Comparison of ENCODE assay signal across 13 mouse cellular contexts in genomic region chr1:184052331-184052730, GRCm38 (mm10). TPM values are rescaled to one million over a fixed set of nuclear protein-coding genes. Genes with fewer than 3 reads are reported as not detected.
DNase-seq lines count a peak whose midpoint lies in the region; ATAC-seq and TF ChIP-seq lines count a peak whose summit lies in the region.
"Had no signal": no experiment of that assay in that cellular context is flagged by ENCODE, and none has a peak within 500 bp of the region (broad histone marks: within the 10 kb centered on the region; RNA-seq: fewer than 3 reads in every experiment).

No protein-coding gene starts in this region.

- DNase-seq in cerebellum, postnatal 14 days = no peak
- no peak for DNase-seq in kidney, postnatal 0 days (ENCODE audit: low spot score)
- DNase-seq in T-cell, adult 2 months (ENCODE audit: low spot score) = peak; percentile 57
- no peak for DNase-seq in left cerebral cortex, adult 18-20 months (ENCODE audit: low spot score in 2 of 2)
- no peak for DNase-seq in frontal cortex, adult 2 months (ENCODE audit: extremely low spot score in 1 of 2, low spot score in 1 of 2)
- DNase-seq: kidney, adult 9 months had no signal

- H3K27me3 ChIP-seq in kidney, postnatal 0 days (ENCODE audit: insufficient read depth, low read length) = no peaks in the 10 kb centered on the region
- H3K27me3 ChIP-seq in kidney, embryonic 14.5 days (ENCODE audit: control insufficient read depth, insufficient read depth, low read length) = no peaks in the 10 kb centered on the region
- H3K27me3 ChIP-seq in intestine, postnatal 0 days (replicated peaks; ENCODE audit: control insufficient read depth, insufficient read depth, low read length) = no peaks in the 10 kb centered on the region

- peak; percentile 29 for ATAC-seq in cerebellum, adult (ENCODE audit: insufficient number of reproducible peaks, low FRiP score, low TSS enrichment)
- ATAC-seq in kidney, postnatal 0 days (replicated peaks; ENCODE audit: low FRiP score, low read depth) = no peak
- ATAC-seq in kidney, embryonic 14.5 days (ENCODE audit: low FRiP score, low TSS enrichment) = no peak
- ATAC-seq in intestine, postnatal 0 days = no peak
- ATAC-seq: activated CD4-positive, CD25-positive, alpha-beta regulatory T cell, adult 4 months had no signal

- 61% methylated on average over 4 of the region's 4 CpGs for WGBS in kidney, postnatal 0 days
- WGBS in kidney, embryonic 14.5 days = 66% methylated on average over 4 of the region's 4 CpGs
- 58% methylated on average over 4 of the region's 4 CpGs for WGBS in intestine, postnatal 0 days

- no peak overlapping the region for H3K27ac ChIP-seq in kidney, postnatal 0 days
- no peak overlapping the region for H3K27ac ChIP-seq in kidney, embryonic 14.5 days (ENCODE audit: low read depth, low read length)
- H3K27ac ChIP-seq in intestine, postnatal 0 days (ENCODE audit: low read depth, low read length) = no peak overlapping the region
- H3K27ac ChIP-seq: limb, embryonic 10.5 days; stomach, postnatal 0 days had no signal

- no peaks in the 10 kb centered on the region for H3K9me3 ChIP-seq in kidney, postnatal 0 days (replicated peaks; ENCODE audit: low read length)
- no peaks in the 10 kb centered on the region for H3K9me3 ChIP-seq in kidney, embryonic 14.5 days (ENCODE audit: control insufficient read depth, low read length)
- no peaks in the 10 kb centered on the region for H3K9me3 ChIP-seq in intestine, postnatal 0 days (ENCODE audit: control insufficient read depth)
- H3K9me3 ChIP-seq: limb, embryonic 10.5 days had no signal

- no peak overlapping the region for H3K4me2 ChIP-seq in kidney, postnatal 0 days (ENCODE audit: low read length)
- no peak overlapping the region for H3K4me2 ChIP-seq in kidney, embryonic 14.5 days (replicated peaks; ENCODE audit: low read depth, low read length)
- H3K4me2 ChIP-seq in intestine, postnatal 0 days (replicated peaks; ENCODE audit: low read depth) = no peak overlapping the region

- H3K9ac ChIP-seq in kidney, postnatal 0 days (ENCODE audit: low read depth, low read length) = no peak overlapping the region
- H3K9ac ChIP-seq in kidney, embryonic 14.5 days (ENCODE audit: low read depth, low read length) = no peak overlapping the region
- H3K9ac ChIP-seq in intestine, postnatal 0 days (ENCODE audit: low read depth, low read length) = no peak overlapping the region

- 0 out of 2 replicates have a peak, but pooled peaks cover 3% of the 10 kb centered on the region for H3K4me1 ChIP-seq in kidney, postnatal 0 days (replicated peaks; ENCODE audit: insufficient read depth, low read length)
- no peaks in the 10 kb centered on the region; the same call in 1 of the 2 replicates for H3K4me1 ChIP-seq in kidney, embryonic 14.5 days (ENCODE audit: control insufficient read depth, insufficient read depth, low read length)
- H3K4me1 ChIP-seq in intestine, postnatal 0 days (replicated peaks; ENCODE audit: control insufficient read depth, insufficient read depth, low read length) = peaks cover 5% of the 10 kb centered on the region; the same call in 1 of the 2 replicates

- H3K4me3 ChIP-seq in kidney, postnatal 0 days (replicated peaks; ENCODE audit: low read depth, low read length) = no peak overlapping the region
- H3K4me3 ChIP-seq in kidney, embryonic 14.5 days (ENCODE audit: low read length) = no peak overlapping the region
- H3K4me3 ChIP-seq in intestine, postnatal 0 days (ENCODE audit: low read depth, low read length) = no peak overlapping the region
- H3K4me3 ChIP-seq: limb, embryonic 10.5 days had no signal

- 0 out of 2 replicates have a peak, but pooled peaks have one; percentile 6 for TF ChIP-seq CTCF in kidney, postnatal 0 days (IDR thresholded peaks at IDR 0.05; ENCODE audit: low read depth)
- 0 out of 2 replicates have a peak, but pooled peaks have one; percentile 4 for TF ChIP-seq CTCF in intestine, postnatal 0 days (IDR thresholded peaks at IDR 0.05; ENCODE audit: low read depth)

- no peaks in the 10 kb centered on the region for H3K36me3 ChIP-seq in kidney, postnatal 0 days (ENCODE audit: insufficient read depth, low read length)
- no peaks in the 10 kb centered on the region for H3K36me3 ChIP-seq in kidney, embryonic 14.5 days (ENCODE audit: control insufficient read depth, insufficient read depth, low read length)
- H3K36me3 ChIP-seq in intestine, postnatal 0 days (ENCODE audit: control insufficient read depth, insufficient read depth) = no peaks in the 10 kb centered on the region
- H3K36me3 ChIP-seq: limb, embryonic 10.5 days had no signal

RNA-seq across cellular contexts. Expression of gene 1700056E22Rik, which starts 18.2 kb away (rescaled TPM):
- 2.1 and 2.3 TPM in 2 replicates for polyA plus RNA-seq in kidney, postnatal 0 days (2015; fragmentation: Nextera tagmentation; extraction: Ambion mirVana)
- 1.4 and 2.0 TPM in 2 replicates for polyA plus RNA-seq in kidney, embryonic 14.5 days (2014; fragmentation: Nextera tagmentation; extraction: Ambion mirVana)
- polyA plus RNA-seq in intestine, postnatal 0 days (2015; fragmentation: Nextera tagmentation; extraction: Ambion mirVana) = 1.2 and 1.5 TPM in 2 replicates
- total RNA-seq in left cerebral cortex, adult 18-20 months (2021) = under 1 TPM in 1 of 2 experiments, not detected in 1; 0.47 TPM
- 0.28 and 0.57 TPM in 2 replicates for polyA plus RNA-seq in frontal cortex, adult 2 months (2012; rRNA removed)
- total RNA-seq: megakaryocyte-erythroid progenitor cell, adult 5-6 weeks had no signal

RNA-seq across cellular contexts. Expression of gene Dusp10, which starts 39.2 kb away (rescaled TPM):
- 3.1 and 3.4 TPM in 2 replicates for polyA plus RNA-seq in kidney, postnatal 0 days (2015; fragmentation: Nextera tagmentation; extraction: Ambion mirVana)
- 4.0 and 5.9 TPM in 2 replicates for polyA plus RNA-seq in kidney, embryonic 14.5 days (2014; fragmentation: Nextera tagmentation; extraction: Ambion mirVana)
- 6.5 and 8.1 TPM in 2 replicates for polyA plus RNA-seq in intestine, postnatal 0 days (2015; fragmentation: Nextera tagmentation; extraction: Ambion mirVana)
- 1 to 10 TPM; 5.9 to 6.8 TPM for total RNA-seq in left cerebral cortex, adult 18-20 months (2021)
- polyA plus RNA-seq in frontal cortex, adult 2 months (2012; rRNA removed) = 7.2 and 10.0 TPM in 2 replicates
